Mouse (Mus musculus) embryonic facial prominence, embryonic 14.5 days (tissue): Measurements from ENCODE around the gene Pla2g6. TPM values are rescaled to one million over a fixed set of nuclear protein-coding genes. Genes with fewer than 3 reads are reported as not detected.

Experiments
- ATAC-seq: fragments of 200-750 bp; cut with Nextera tagmentation; 2 replicates; pipeline ENCODE4 v1.8.0; 2017; ENCODE audit warnings: low read depth, moderate number of reproducible peaks, moderate TSS enrichment
- DNase-seq: peaks from one replicate; pipeline ENCODE4 v3.0.0-alpha.2; 2015; ENCODE audit warnings: low spot score
- H3K27ac ChIP-seq: fragments of 300-500 bp; sonication (generic); replicated peaks from 2 replicates; pipeline ENCODE4 v1.5.1; 2014; ENCODE audit warnings: low read depth, mild to moderate bottlenecking, low read length, moderate library complexity
- H3K27me3 ChIP-seq: fragments of 300-500 bp; sonication (generic); replicated peaks from 2 replicates; pipeline ENCODE4 v1.6.1; 2014; ENCODE audit warnings: low read length; ENCODE audit not compliant: control insufficient read depth, insufficient read depth
- H3K36me3 ChIP-seq: fragments of 300-500 bp; sonication (generic); 2 replicates; pipeline ENCODE4 v1.6.1; 2014; ENCODE audit warnings: low read length, mixed read lengths; ENCODE audit not compliant: control insufficient read depth, insufficient read depth
- H3K4me1 ChIP-seq: fragments of 300-500 bp; sonication (generic); 2 replicates; pipeline ENCODE4 v1.6.1; 2014; ENCODE audit warnings: antibody characterized with exemption, low read length; ENCODE audit not compliant: control insufficient read depth, insufficient read depth
- H3K4me2 ChIP-seq: fragments of 300-500 bp; sonication (generic); 2 replicates; pipeline ENCODE4 v1.6.1; 2014; ENCODE audit warnings: low read depth, mild to moderate bottlenecking, low read length, moderate library complexity, mixed read lengths
- H3K4me3 ChIP-seq: fragments of 300-500 bp; sonication (generic); 2 replicates; pipeline ENCODE4 v1.5.1; 2014; ENCODE audit warnings: low read depth, mild to moderate bottlenecking, low read length
- H3K9ac ChIP-seq: fragments of 300-500 bp; sonication (generic); 2 replicates; pipeline ENCODE4 v1.6.1; 2014; ENCODE audit warnings: low read depth, mild to moderate bottlenecking, low read length, moderate library complexity, mixed read lengths
- H3K9me3 ChIP-seq: fragments of 300-500 bp; sonication (generic); 2 replicates; pipeline ENCODE4 v1.6.1; 2016; ENCODE audit warnings: low read length; ENCODE audit not compliant: control insufficient read depth
- WGBS: fragments of 180-500 bp; shearing (Covaris S2); extraction: QIAGEN DNeasy Blood & Tissue Kit; methylation state at CpG from one replicate; pipeline ENCODE4 v1.1.7; 2014; 5-methylcytosine and 5-hydroxymethylcytosine counted together
- polyA plus RNA-seq: library from polyadenylated mRNA; unstranded; fragments of >200 nt; fragmentation: Nextera tagmentation; extraction: Ambion mirVana; gene quantifications from 2 replicates; pipeline ENCODE4 v1.2.1, GENCODE M21; 2014

Gene Pla2g6
- polyA plus RNA-seq, 1 experiment from 2014 or later: 13.3 TPM

- Histone ChIP-seq H3K4me1 (0 out of 2 replicates have a peak, but pooled peaks cover 9% of the 10 kb centered on the region), H3K9ac (no peak within 1 kb of the TSS), H3K27ac (no peak within 1 kb of the TSS), H3K36me3 (no peaks in the 10 kb centered on the region), H3K4me3 (no peak within 1 kb of the TSS), H3K4me2 (no peak within 1 kb of the TSS), H3K9me3 (no peaks in the 10 kb centered on the region), H3K27me3 (peaks cover 22% of the 10 kb centered on the region)
- 47% methylated on average over 3 of the region's 3 CpGs for WGBS
- no peak for DNase-seq
- ATAC-seq: no peak
Measured at GRCm38 (mm10) chr15:79254661-79255060, 73.5 kb downstream of the Pla2g6 start, which contains the start of gene Slc16a8. Gene Slc16a8, minus strand, starts transcription at chr15:79254761.

- peak overlapping the region; percentile 83 for H3K4me2 ChIP-seq
- 37% methylated on average over 20 of the region's 24 CpGs for WGBS
- no peak overlapping the region for H3K27ac ChIP-seq
- peak overlapping the region; percentile 70 for H3K9ac ChIP-seq
- peaks cover 18% of the 10 kb centered on the region for H3K27me3 ChIP-seq
- peak overlapping the region; percentile 41 for H3K4me3 ChIP-seq
- H3K36me3 ChIP-seq: peaks cover 18% of the 10 kb centered on the region; the same call in 1 of the 2 replicates
- ATAC-seq (no peak), DNase-seq (no peak)
- no peaks in the 10 kb centered on the region for H3K9me3 ChIP-seq
- 0 out of 2 replicates have a peak, but pooled peaks cover 9% of the 10 kb centered on the region for H3K4me1 ChIP-seq
Measured at GRCm38 (mm10) chr15:79252580-79252979, 75.6 kb downstream of the Pla2g6 start.

GRCm38 (mm10) chr15:79251781-79252491 is 76.3 kb downstream of the Pla2g6 start:
- H3K4me1 ChIP-seq: 0 out of 2 replicates have a peak, but pooled peaks cover 9% of the 10 kb centered on the region
- DNase-seq (no peak), ATAC-seq (peak; percentile 75)
- H3K9ac ChIP-seq: peak overlapping the region; percentile 70
- 3% methylated on average over 35 of the region's 61 CpGs for WGBS
- H3K36me3 ChIP-seq: peaks cover 22% of the 10 kb centered on the region
- H3K9me3 ChIP-seq: no peaks in the 10 kb centered on the region
- peak overlapping the region; percentile 83 for H3K4me2 ChIP-seq
- H3K27me3 ChIP-seq: peaks cover 18% of the 10 kb centered on the region
- no peak overlapping the region for H3K27ac ChIP-seq
- H3K4me3 ChIP-seq: peak overlapping the region; percentile 41

- no peak overlapping the region for H3K4me3 ChIP-seq
- no peaks in the 10 kb centered on the region for H3K9me3 ChIP-seq
- no peak overlapping the region for H3K27ac ChIP-seq
- no peak overlapping the region for H3K9ac ChIP-seq
- no peak for ATAC-seq
- H3K27me3 ChIP-seq: peaks cover 18% of the 10 kb centered on the region
- 0 out of 2 replicates have a peak, but pooled peaks cover 9% of the 10 kb centered on the region for H3K4me1 ChIP-seq
- H3K4me2 ChIP-seq: no peak overlapping the region
- 49% methylated on average over 7 of the region's 7 CpGs for WGBS
- DNase-seq: no peak
- peaks cover 30% of the 10 kb centered on the region for H3K36me3 ChIP-seq
Measured at GRCm38 (mm10) chr15:79251168-79251567, 77.0 kb downstream of the Pla2g6 start.

GRCm38 (mm10) chr15:79250236-79250635 is 78.0 kb downstream of the Pla2g6 start:
- ATAC-seq (no peak), DNase-seq (no peak)
- Histone ChIP-seq H3K4me3 (no peak overlapping the region), H3K4me1 (0 out of 2 replicates have a peak, but pooled peaks cover 9% of the 10 kb centered on the region), H3K27ac (no peak overlapping the region), H3K4me2 (no peak overlapping the region), H3K9me3 (no peaks in the 10 kb centered on the region), H3K27me3 (peaks cover 18% of the 10 kb centered on the region), H3K9ac (no peak overlapping the region), H3K36me3 (peaks cover 39% of the 10 kb centered on the region)
- WGBS: 83% methylated on average over 2 of the region's 2 CpGs

GRCm38 (mm10) chr15:79245321-79245720 is 82.9 kb downstream of the Pla2g6 start:
- no peak for DNase-seq
- WGBS: 94% methylated on average over 3 of the region's 3 CpGs
- H3K9ac ChIP-seq: no peak overlapping the region
- H3K27me3 ChIP-seq: no peaks in the 10 kb centered on the region
- H3K4me2 ChIP-seq: no peak overlapping the region
- peaks cover 62% of the 10 kb centered on the region for H3K36me3 ChIP-seq
- H3K9me3 ChIP-seq: no peaks in the 10 kb centered on the region
- ATAC-seq: no peak
- no peak overlapping the region for H3K4me3 ChIP-seq
- no peaks in the 10 kb centered on the region for H3K4me1 ChIP-seq
- H3K27ac ChIP-seq: no peak overlapping the region

GRCm38 (mm10) chr15:79244071-79244893 is 83.9 kb downstream of the Pla2g6 start:
- ATAC-seq (no peak), DNase-seq (no peak)
- H3K9me3 ChIP-seq: no peaks in the 10 kb centered on the region
- peaks cover 70% of the 10 kb centered on the region for H3K36me3 ChIP-seq
- no peaks in the 10 kb centered on the region for H3K4me1 ChIP-seq
- H3K27ac ChIP-seq: no peak overlapping the region
- 70% methylated on average over 7 of the region's 7 CpGs for WGBS
- H3K9ac ChIP-seq: peak overlapping the region; percentile 35; the same call in 1 of the 2 replicates
- no peak overlapping the region for H3K4me3 ChIP-seq
- H3K4me2 ChIP-seq: no peak overlapping the region
- H3K27me3 ChIP-seq: no peaks in the 10 kb centered on the region

GRCm38 (mm10) chr15:79243234-79244042 is 84.8 kb downstream of the Pla2g6 start:
- peaks cover 70% of the 10 kb centered on the region for H3K36me3 ChIP-seq
- 0 out of 2 replicates have a peak overlapping the region, but pooled peaks have one; percentile 21 for H3K27ac ChIP-seq
- no peak overlapping the region for H3K4me2 ChIP-seq
- H3K4me1 ChIP-seq: no peaks in the 10 kb centered on the region
- no peak overlapping the region for H3K4me3 ChIP-seq
- WGBS: 18% methylated on average over 10 of the region's 10 CpGs
- DNase-seq: peak; percentile 95
- no peak overlapping the region; the same call in 1 of the 2 replicates for H3K9ac ChIP-seq
- H3K9me3 ChIP-seq: no peaks in the 10 kb centered on the region
- no peaks in the 10 kb centered on the region for H3K27me3 ChIP-seq
- ATAC-seq: peak; percentile 97
